Mouse (Mus musculus): ENCODE data around the gene Fkbpl. TPM values are rescaled to one million over a fixed set of nuclear protein-coding genes. Genes with fewer than 3 reads are reported as not detected.

The Fkbpl gene
- total RNA-seq, 1 experiment from 2014 or later, result 20.6 TPM

- no peak for ATAC-seq (replicated peaks; ENCODE audit: low read depth, poor library complexity, severe bottlenecking)
These were observed 18.3 kb upstream of the Fkbpl start for GRCm38 (mm10) chr17:34626062-34626772.

- peak; percentile 37 for ATAC-seq (replicated peaks; ENCODE audit: low read depth, poor library complexity, severe bottlenecking)
These were observed 17.8 kb upstream of the Fkbpl start for GRCm38 (mm10) chr17:34626773-34627092.

- peak; percentile 63 for ATAC-seq (replicated peaks; ENCODE audit: low read depth, poor library complexity, severe bottlenecking)
These were observed 17.2 kb upstream of the Fkbpl start for GRCm38 (mm10) chr17:34627093-34627942.

GRCm38 (mm10) chr17:34627943-34628643 is 16.5 kb upstream of the Fkbpl start, which contains the start of gene Ppt2:
TSS of gene Ppt2 (minus strand) at chr17:34628510.
- no peak for ATAC-seq (replicated peaks; ENCODE audit: low read depth, poor library complexity, severe bottlenecking)

- ATAC-seq (replicated peaks; ENCODE audit: low read depth, poor library complexity, severe bottlenecking), result no peak
These were observed 16.0 kb upstream of the Fkbpl start for GRCm38 (mm10) chr17:34628644-34628967.

GRCm38 (mm10) chr17:34629221-34629751 is 15.3 kb upstream of the Fkbpl start, which contains the start of gene Prrt1:
TSS of gene Prrt1 (plus strand) at chr17:34629533.
- no peak for ATAC-seq (replicated peaks; ENCODE audit: low read depth, poor library complexity, severe bottlenecking)

GRCm38 (mm10) chr17:34629796-34630603 is 14.6 kb upstream of the Fkbpl start:
- no peak for ATAC-seq (replicated peaks; ENCODE audit: low read depth, poor library complexity, severe bottlenecking)

GRCm38 (mm10) chr17:34630761-34631301 is 13.7 kb upstream of the Fkbpl start:
- no peak for ATAC-seq (replicated peaks; ENCODE audit: low read depth, poor library complexity, severe bottlenecking)

GRCm38 (mm10) chr17:34631647-34632046 is 12.9 kb upstream of the Fkbpl start:
- ATAC-seq (replicated peaks; ENCODE audit: low read depth, poor library complexity, severe bottlenecking), result no peak

- peak; percentile 86 for ATAC-seq (replicated peaks; ENCODE audit: low read depth, poor library complexity, severe bottlenecking)
These were observed 12.3 kb upstream of the Fkbpl start for GRCm38 (mm10) chr17:34632261-34632691.

GRCm38 (mm10) chr17:34635671-34636070 is 8.9 kb upstream of the Fkbpl start:
- no peak for ATAC-seq (replicated peaks; ENCODE audit: low read depth, poor library complexity, severe bottlenecking)

- no peak for ATAC-seq (replicated peaks; ENCODE audit: low read depth, poor library complexity, severe bottlenecking)
These were observed 7.1 kb upstream of the Fkbpl start for GRCm38 (mm10) chr17:34637459-34637858.

GRCm38 (mm10) chr17:34639461-34640255 is 4.9 kb upstream of the Fkbpl start:
- ATAC-seq (replicated peaks; ENCODE audit: low read depth, poor library complexity, severe bottlenecking), result peak; percentile 72

- no peak for ATAC-seq (replicated peaks; ENCODE audit: low read depth, poor library complexity, severe bottlenecking)
These were observed 3.6 kb upstream of the Fkbpl start for GRCm38 (mm10) chr17:34640778-34641601.

- ATAC-seq (replicated peaks; ENCODE audit: low read depth, poor library complexity, severe bottlenecking), result no peak
These were observed 2.6 kb upstream of the Fkbpl start for GRCm38 (mm10) chr17:34641945-34642344.

GRCm38 (mm10) chr17:34643379-34643778 is 1.2 kb upstream of the Fkbpl start:
- no peak for ATAC-seq (replicated peaks; ENCODE audit: low read depth, poor library complexity, severe bottlenecking)

- no peak for ATAC-seq (replicated peaks; ENCODE audit: low read depth, poor library complexity, severe bottlenecking)
These were observed 620 bp upstream of the Fkbpl start for GRCm38 (mm10) chr17:34643944-34644343.

Data from common myeloid progenitor, adult 5-6 weeks (primary cell).